Mouse (Mus musculus) A20 (cell line): Measurements from ENCODE around the gene Arcn1.

Experiments used
- DNase-seq: peaks from one replicate; pipeline ENCODE4 v3.0.0-alpha.2; 2011; ENCODE audit warnings: low read depth, low spot score

Arcn1 gene

GRCm38 (mm10) chr9:44767101-44768028 lies at the start of gene Arcn1, which contains the start of gene Ift46:
Gene Arcn1 (minus strand): TSS chr9:44767845.
Gene Ift46 (plus strand): TSS chr9:44767908.
- peak; percentile 93 for DNase-seq

GRCm38 (mm10) chr9:44814179-44814578 lies 46.5 kb upstream of the Arcn1 start:
- DNase-seq: no peak

- DNase-seq: no peak
These were observed 42.7 kb upstream of the Arcn1 start for GRCm38 (mm10) chr9:44810316-44810715.

GRCm38 (mm10) chr9:44807778-44808177 lies 40.1 kb upstream of the Arcn1 start:
- no peak for DNase-seq

- DNase-seq: no peak
These were observed 39.5 kb upstream of the Arcn1 start for GRCm38 (mm10) chr9:44807141-44807540.

- DNase-seq: no peak
These were observed 37.9 kb upstream of the Arcn1 start for GRCm38 (mm10) chr9:44805536-44805935.

- no peak for DNase-seq
These were observed 37.0 kb upstream of the Arcn1 start for GRCm38 (mm10) chr9:44804678-44805077.

GRCm38 (mm10) chr9:44802808-44803450 lies 35.3 kb upstream of the Arcn1 start, which contains the start of gene Ttc36:
Gene Ttc36 (minus strand): TSS chr9:44803072.
- DNase-seq: no peak

GRCm38 (mm10) chr9:44801669-44802068 lies 34.0 kb upstream of the Arcn1 start:
- no peak for DNase-seq

- DNase-seq: no peak
These were observed 32.3 kb upstream of the Arcn1 start for GRCm38 (mm10) chr9:44799958-44800324.

- peak; percentile 92 for DNase-seq
These were observed 31.7 kb upstream of the Arcn1 start, which contains the start of gene Tmem25 for GRCm38 (mm10) chr9:44799102-44799957. Gene Tmem25 (minus strand): TSS chr9:44799307.

- no peak for DNase-seq
These were observed 30.7 kb upstream of the Arcn1 start for GRCm38 (mm10) chr9:44798298-44798697.

- no peak for DNase-seq
These were observed 25.2 kb upstream of the Arcn1 start for GRCm38 (mm10) chr9:44792842-44793241.

GRCm38 (mm10) chr9:44772750-44773651 lies 5.4 kb upstream of the Arcn1 start:
- peak; percentile 96 for DNase-seq

- DNase-seq: no peak
These were observed 4.7 kb upstream of the Arcn1 start for GRCm38 (mm10) chr9:44772392-44772749.

- no peak for DNase-seq
These were observed 3.7 kb upstream of the Arcn1 start for GRCm38 (mm10) chr9:44771376-44771775.

- DNase-seq: peak; percentile 48
These were observed 367 bp upstream of the Arcn1 start for GRCm38 (mm10) chr9:44768029-44768394.

- peak; percentile 54 for DNase-seq
These were observed 6.8 kb downstream of the Arcn1 start for GRCm38 (mm10) chr9:44760873-44761272.

GRCm38 (mm10) chr9:44748473-44748872 lies 19.2 kb downstream of the Arcn1 start:
- no peak for DNase-seq

GRCm38 (mm10) chr9:44747341-44747740 lies 20.3 kb downstream of the Arcn1 start:
- no peak for DNase-seq

- no peak for DNase-seq
These were observed 21.0 kb downstream of the Arcn1 start for GRCm38 (mm10) chr9:44746666-44747065.
